Mouse (Mus musculus) MEL (cell line): ENCODE measurements around the gene Aff3.

ENCODE experiments used
- CTCF ChIP-seq, 3 experiments: IDR thresholded peaks in 2 of 3; conservative IDR thresholded peaks in 1 of 3; 2 replicates each; pipeline ENCODE4 v1.5.1; 2011 to 2012; ENCODE audit warnings: low read length in 3 of 3, low read depth in 2 of 3, mild to moderate bottlenecking in 2 of 3, improper control_type of control experiment in 1 of 3, inconsistent platforms in 1 of 3, mixed read lengths in 1 of 3, moderate library complexity in 1 of 3; ENCODE audit not compliant: control insufficient read depth in 1 of 3, insufficient read depth in 1 of 3, poor library complexity in 1 of 3, severe bottlenecking in 1 of 3
- ETS1 ChIP-seq: IDR thresholded peaks from 2 replicates; pipeline ENCODE4 v1.6.1; 2012; ENCODE audit warnings: low read depth, mild to moderate bottlenecking, inconsistent platforms, low read length, improper control_type of control experiment, moderate library complexity
- GATA1 ChIP-seq: IDR thresholded peaks from 2 replicates; pipeline ENCODE4 v1.6.1; 2011; ENCODE audit warnings: low read depth, low read length, improper control_type of control experiment
- KAT2A ChIP-seq: conservative IDR thresholded peaks from 2 replicates; pipeline ENCODE4 v1.6.1; 2012; ENCODE audit warnings: low read depth, low read length, improper control_type of control experiment, inconsistent platforms
- MAFK ChIP-seq: IDR thresholded peaks from 2 replicates; pipeline ENCODE4 v1.6.1; 2011; ENCODE audit warnings: low read depth, mild to moderate bottlenecking, low read length, improper control_type of control experiment, borderline replicate concordance
- MAX ChIP-seq: IDR thresholded peaks from 2 replicates; pipeline ENCODE4 v1.6.1; 2011; ENCODE audit warnings: low read length, improper control_type of control experiment
- USF1 ChIP-seq: IDR thresholded peaks from 2 replicates; pipeline ENCODE4 v1.6.1; 2014; ENCODE audit warnings: low read depth, mild to moderate bottlenecking, inconsistent platforms, low read length, improper control_type of control experiment, moderate library complexity
- ZC3H11A ChIP-seq: IDR thresholded peaks from 2 replicates; pipeline ENCODE4 v1.6.1; 2012; ENCODE audit warnings: low read depth, mild to moderate bottlenecking, inconsistent platforms, low read length, improper control_type of control experiment
- ZNF384 ChIP-seq: IDR thresholded peaks from 2 replicates; pipeline ENCODE4 v1.6.1; 2012; ENCODE audit warnings: low read depth, mild to moderate bottlenecking, inconsistent platforms, low read length, improper control_type of control experiment

- TF ChIP-seq KAT2A: no peak
- TF ChIP-seq USF1: no peak
- no peak for TF ChIP-seq CTCF (IDR thresholded peaks at IDR 0.05 in 2 of 3, conservative IDR thresholded peaks at IDR 0.05 in 1 of 3; ENCODE audit: control insufficient read depth in 1 of 3, insufficient read depth in 1 of 3, low read depth in 2 of 3, low read length in 3 of 3, poor library complexity in 1 of 3, severe bottlenecking in 1 of 3)
- TF ChIP-seq MAX: no peak
- TF ChIP-seq GATA1: no peak
- no peak for TF ChIP-seq MAFK
- TF ChIP-seq ETS1: no peak
- TF ChIP-seq ZNF384: no peak
- TF ChIP-seq ZC3H11A: no peak
These were observed 403.7 kb downstream of the Aff3 start for GRCm38 (mm10) chr1:38261076-38261475.
